Mouse (Mus musculus): Measurements from ENCODE around the gene 4930432M17Rik. TPM values are rescaled to one million over a fixed set of nuclear protein-coding genes. Genes with fewer than 3 reads are reported as not detected.

The 4930432M17Rik gene
- polyA plus RNA-seq, 1 experiment from 2014 or later: not detected

GRCm38 (mm10) chr3:121637792-121638191, 32.8 kb upstream of the 4930432M17Rik start:
- WGBS (ENCODE audit: insufficient replicate concordance): 46% methylated on average over 5 of the region's 5 CpGs
- no peaks in the 10 kb centered on the region for H3K9me3 ChIP-seq (replicated peaks; ENCODE audit: control insufficient read depth, low read length)
- H3K27me3 ChIP-seq (ENCODE audit: control insufficient read depth, insufficient read depth, low read depth, low read length): no peaks in the 10 kb centered on the region
- H3K4me2 ChIP-seq (ENCODE audit: low read depth, low read length): no peak overlapping the region
- H3K27ac ChIP-seq (ENCODE audit: low read length): no peak overlapping the region
- no peak overlapping the region for H3K4me3 ChIP-seq (ENCODE audit: low read depth, low read length)
- H3K36me3 ChIP-seq (ENCODE audit: control insufficient read depth, insufficient read depth): no peaks in the 10 kb centered on the region
- H3K9ac ChIP-seq (ENCODE audit: low read depth, low read length): no peak overlapping the region
- no peaks in the 10 kb centered on the region for H3K4me1 ChIP-seq (ENCODE audit: control insufficient read depth, low read depth, low read length)
- ATAC-seq (ENCODE audit: low read depth): no peak

- Histone ChIP-seq H3K27me3 (ENCODE audit: control insufficient read depth, insufficient read depth, low read depth, low read length) (no peaks in the 10 kb centered on the region), H3K4me1 (ENCODE audit: control insufficient read depth, low read depth, low read length) (no peaks in the 10 kb centered on the region), H3K36me3 (ENCODE audit: control insufficient read depth, insufficient read depth) (no peaks in the 10 kb centered on the region), H3K4me2 (ENCODE audit: low read depth, low read length) (no peak overlapping the region), H3K9me3 (replicated peaks; ENCODE audit: control insufficient read depth, low read length) (no peaks in the 10 kb centered on the region), H3K4me3 (ENCODE audit: low read depth, low read length) (no peak overlapping the region), H3K9ac (ENCODE audit: low read depth, low read length) (no peak overlapping the region), H3K27ac (ENCODE audit: low read length) (no peak overlapping the region)
- 69% methylated on average over 3 of the region's 3 CpGs for WGBS (ENCODE audit: insufficient replicate concordance)
- no peak for ATAC-seq (ENCODE audit: low read depth)
Observed at GRCm38 (mm10) chr3:121638241-121638640, 32.3 kb upstream of the 4930432M17Rik start.

GRCm38 (mm10) chr3:121640611-121641010, 30.0 kb upstream of the 4930432M17Rik start:
- no peak overlapping the region for H3K9ac ChIP-seq (ENCODE audit: low read depth, low read length)
- H3K27ac ChIP-seq (ENCODE audit: low read length): no peak overlapping the region
- H3K4me2 ChIP-seq (ENCODE audit: low read depth, low read length): no peak overlapping the region
- ATAC-seq (ENCODE audit: low read depth): no peak
- H3K4me3 ChIP-seq (ENCODE audit: low read depth, low read length): no peak overlapping the region
- WGBS (ENCODE audit: insufficient replicate concordance): 19% methylated on average over 2 of the region's 2 CpGs
- no peaks in the 10 kb centered on the region for H3K36me3 ChIP-seq (ENCODE audit: control insufficient read depth, insufficient read depth)
- no peaks in the 10 kb centered on the region for H3K27me3 ChIP-seq (ENCODE audit: control insufficient read depth, insufficient read depth, low read depth, low read length)
- no peaks in the 10 kb centered on the region for H3K9me3 ChIP-seq (replicated peaks; ENCODE audit: control insufficient read depth, low read length)
- H3K4me1 ChIP-seq (ENCODE audit: control insufficient read depth, low read depth, low read length): peaks cover 2% of the 10 kb centered on the region

- H3K27ac ChIP-seq (ENCODE audit: low read length): no peak overlapping the region
- no peak for ATAC-seq (ENCODE audit: low read depth)
- peaks cover 4% of the 10 kb centered on the region for H3K4me1 ChIP-seq (ENCODE audit: control insufficient read depth, low read depth, low read length)
- WGBS (ENCODE audit: insufficient replicate concordance): 59% methylated on average over 8 of the region's 8 CpGs
- H3K9ac ChIP-seq (ENCODE audit: low read depth, low read length): no peak overlapping the region
- no peaks in the 10 kb centered on the region for H3K36me3 ChIP-seq (ENCODE audit: control insufficient read depth, insufficient read depth)
- no peak overlapping the region for H3K4me2 ChIP-seq (ENCODE audit: low read depth, low read length)
- H3K9me3 ChIP-seq (replicated peaks; ENCODE audit: control insufficient read depth, low read length): no peaks in the 10 kb centered on the region
- no peaks in the 10 kb centered on the region for H3K27me3 ChIP-seq (ENCODE audit: control insufficient read depth, insufficient read depth, low read depth, low read length)
- H3K4me3 ChIP-seq (ENCODE audit: low read depth, low read length): no peak overlapping the region
Observed at GRCm38 (mm10) chr3:121643236-121643635, 27.3 kb upstream of the 4930432M17Rik start.

GRCm38 (mm10) chr3:121645447-121645846, 25.1 kb upstream of the 4930432M17Rik start:
- Histone ChIP-seq H3K27ac (ENCODE audit: low read length) (no peak overlapping the region), H3K4me1 (ENCODE audit: control insufficient read depth, low read depth, low read length) (peaks cover 4% of the 10 kb centered on the region), H3K4me3 (ENCODE audit: low read depth, low read length) (no peak overlapping the region), H3K4me2 (ENCODE audit: low read depth, low read length) (no peak overlapping the region), H3K27me3 (ENCODE audit: control insufficient read depth, insufficient read depth, low read depth, low read length) (no peaks in the 10 kb centered on the region), H3K9me3 (replicated peaks; ENCODE audit: control insufficient read depth, low read length) (no peaks in the 10 kb centered on the region), H3K36me3 (ENCODE audit: control insufficient read depth, insufficient read depth) (no peaks in the 10 kb centered on the region), H3K9ac (ENCODE audit: low read depth, low read length) (no peak overlapping the region)
- ATAC-seq (ENCODE audit: low read depth): no peak
- whole genome bisulfite sequencing (ENCODE audit: insufficient replicate concordance): 79% methylated on average over 7 of the region's 7 CpGs

GRCm38 (mm10) chr3:121646364-121647048, 24.1 kb upstream of the 4930432M17Rik start:
- Histone ChIP-seq H3K27me3 (ENCODE audit: control insufficient read depth, insufficient read depth, low read depth, low read length) (no peaks in the 10 kb centered on the region), H3K27ac (ENCODE audit: low read length) (no peak overlapping the region), H3K4me2 (ENCODE audit: low read depth, low read length) (no peak overlapping the region), H3K9ac (ENCODE audit: low read depth, low read length) (no peak overlapping the region), H3K9me3 (replicated peaks; ENCODE audit: control insufficient read depth, low read length) (no peaks in the 10 kb centered on the region), H3K36me3 (ENCODE audit: control insufficient read depth, insufficient read depth) (no peaks in the 10 kb centered on the region), H3K4me3 (ENCODE audit: low read depth, low read length) (no peak overlapping the region), H3K4me1 (ENCODE audit: control insufficient read depth, low read depth, low read length) (peaks cover 4% of the 10 kb centered on the region)
- peak; percentile 68 for ATAC-seq (ENCODE audit: low read depth)
- WGBS (ENCODE audit: insufficient replicate concordance): 34% methylated on average over 9 of the region's 9 CpGs

- Histone ChIP-seq H3K9ac (ENCODE audit: low read depth, low read length) (no peak overlapping the region), H3K4me2 (ENCODE audit: low read depth, low read length) (no peak overlapping the region), H3K27ac (ENCODE audit: low read length) (no peak overlapping the region), H3K4me1 (ENCODE audit: control insufficient read depth, low read depth, low read length) (peaks cover 4% of the 10 kb centered on the region), H3K36me3 (ENCODE audit: control insufficient read depth, insufficient read depth) (no peaks in the 10 kb centered on the region), H3K27me3 (ENCODE audit: control insufficient read depth, insufficient read depth, low read depth, low read length) (no peaks in the 10 kb centered on the region), H3K9me3 (replicated peaks; ENCODE audit: control insufficient read depth, low read length) (no peaks in the 10 kb centered on the region), H3K4me3 (ENCODE audit: low read depth, low read length) (no peak overlapping the region)
- WGBS (ENCODE audit: insufficient replicate concordance): 79% methylated on average over 8 of the region's 8 CpGs
- ATAC-seq (ENCODE audit: low read depth): no peak
Observed at GRCm38 (mm10) chr3:121648238-121648778, 22.3 kb upstream of the 4930432M17Rik start.

GRCm38 (mm10) chr3:121650052-121650671, 20.4 kb upstream of the 4930432M17Rik start:
- no peak overlapping the region for H3K27ac ChIP-seq (ENCODE audit: low read length)
- no peak overlapping the region for H3K4me2 ChIP-seq (ENCODE audit: low read depth, low read length)
- no peak overlapping the region for H3K4me3 ChIP-seq (ENCODE audit: low read depth, low read length)

GRCm38 (mm10) chr3:121651710-121652109, 18.9 kb upstream of the 4930432M17Rik start:
- no peak for ATAC-seq (ENCODE audit: low read depth)
- H3K4me2 ChIP-seq (ENCODE audit: low read depth, low read length): no peak overlapping the region
- no peaks in the 10 kb centered on the region for H3K27me3 ChIP-seq (ENCODE audit: control insufficient read depth, insufficient read depth, low read depth, low read length)
- no peak overlapping the region for H3K4me3 ChIP-seq (ENCODE audit: low read depth, low read length)
- H3K27ac ChIP-seq (ENCODE audit: low read length): no peak overlapping the region
- no peak overlapping the region for H3K9ac ChIP-seq (ENCODE audit: low read depth, low read length)
- H3K4me1 ChIP-seq (ENCODE audit: control insufficient read depth, low read depth, low read length): no peaks in the 10 kb centered on the region; the same call in 1 of the 2 replicates
- no peaks in the 10 kb centered on the region for H3K9me3 ChIP-seq (replicated peaks; ENCODE audit: control insufficient read depth, low read length)
- WGBS (ENCODE audit: insufficient replicate concordance): 32% methylated on average over 3 of the region's 3 CpGs
- no peaks in the 10 kb centered on the region for H3K36me3 ChIP-seq (ENCODE audit: control insufficient read depth, insufficient read depth)

More at GRCm38 (mm10) chr3:121650052-121650671, 20.4 kb upstream of the 4930432M17Rik start:
- ATAC-seq (ENCODE audit: low read depth): no peak
- WGBS (ENCODE audit: insufficient replicate concordance): 41% methylated on average over 10 of the region's 10 CpGs
- Histone ChIP-seq H3K36me3 (ENCODE audit: control insufficient read depth, insufficient read depth) (no peaks in the 10 kb centered on the region), H3K9me3 (replicated peaks; ENCODE audit: control insufficient read depth, low read length) (no peaks in the 10 kb centered on the region), H3K9ac (ENCODE audit: low read depth, low read length) (no peak overlapping the region), H3K27me3 (ENCODE audit: control insufficient read depth, insufficient read depth, low read depth, low read length) (no peaks in the 10 kb centered on the region), H3K4me1 (ENCODE audit: control insufficient read depth, low read depth, low read length) (peaks cover 4% of the 10 kb centered on the region)
